In the genomic region with DNA sequence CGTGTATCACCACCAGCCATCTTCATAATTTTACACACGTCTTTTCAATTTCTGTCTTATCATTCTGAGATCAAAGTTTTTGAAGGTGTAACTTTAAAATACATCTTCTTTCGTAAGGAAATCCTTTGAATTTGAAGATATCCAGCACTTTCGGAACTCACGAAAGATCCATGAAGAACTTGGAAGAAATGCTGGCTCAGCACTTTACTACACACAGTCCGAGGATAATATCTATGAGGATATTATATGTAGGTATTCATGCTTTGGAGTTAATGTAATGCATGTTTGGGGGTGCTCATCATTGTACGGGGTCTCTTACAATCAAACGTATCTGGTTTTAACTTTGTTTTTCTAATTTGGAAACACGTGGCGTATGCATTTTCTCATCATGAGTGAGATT, we compare ENCODE assay signal across 31 mouse cellular contexts. TPM values are rescaled to one million over a fixed set of nuclear protein-coding genes. Genes with fewer than 3 reads are reported as not detected.
DNase-seq lines count a peak whose midpoint lies in the region; ATAC-seq and TF ChIP-seq lines count a peak whose summit lies in the region.
"Had no signal": no experiment of that assay in that cellular context is flagged by ENCODE, and none has a peak within 500 bp of the region (broad histone marks: within the 10 kb centered on the region; RNA-seq: fewer than 3 reads in every experiment).

No protein-coding gene starts in this region.

- WGBS in liver, embryonic 13.5 days (ENCODE audit: insufficient replicate concordance): 87% methylated on average over 10 of the region's 10 CpGs
- 90% methylated on average over 10 of the region's 10 CpGs for WGBS in liver, embryonic 14.5 days (ENCODE audit: insufficient replicate concordance)
- WGBS in liver, postnatal 0 days (ENCODE audit: insufficient replicate concordance): 89% methylated on average over 10 of the region's 10 CpGs

- H3K27ac ChIP-seq in liver, embryonic 13.5 days: peak overlapping the region; percentile 98; the same call in 1 of the 2 replicates
- H3K27ac ChIP-seq in liver, embryonic 14.5 days: no peak overlapping the region; the same call in 1 of the 2 replicates
- no peak overlapping the region for H3K27ac ChIP-seq in liver, postnatal 0 days (ENCODE audit: low read depth)
- H3K27ac ChIP-seq: embryonic facial prominence, embryonic 10.5 days; embryonic facial prominence, embryonic 13.5 days; heart, adult 2 months; hindbrain, embryonic 14.5 days; hindbrain, postnatal 0 days had no signal

- H3K9me3 ChIP-seq in erythroblast, embryonic 14.5 days (ENCODE audit: control insufficient read depth, low read length): peaks cover 5% of the 10 kb centered on the region
- no peaks in the 10 kb centered on the region for H3K9me3 ChIP-seq in liver, embryonic 13.5 days (replicated peaks)
- H3K9me3 ChIP-seq in liver, embryonic 14.5 days (ENCODE audit: control insufficient read depth, low read length): no peaks in the 10 kb centered on the region
- H3K9me3 ChIP-seq in liver, postnatal 0 days (ENCODE audit: low read length): no peaks in the 10 kb centered on the region
- H3K9me3 ChIP-seq: embryonic facial prominence, embryonic 10.5 days; embryonic facial prominence, embryonic 13.5 days; heart, embryonic 12.5 days had no signal

- no peaks in the 10 kb centered on the region for H3K27me3 ChIP-seq in erythroblast, embryonic 14.5 days (ENCODE audit: control insufficient read depth)
- no peaks in the 10 kb centered on the region for H3K27me3 ChIP-seq in liver, embryonic 13.5 days
- H3K27me3 ChIP-seq in liver, embryonic 14.5 days (ENCODE audit: control insufficient read depth, insufficient read depth, low read length): no peaks in the 10 kb centered on the region
- H3K27me3 ChIP-seq in liver, postnatal 0 days (ENCODE audit: insufficient read depth, low read length): no peaks in the 10 kb centered on the region
- H3K27me3 ChIP-seq: embryonic facial prominence, embryonic 13.5 days; heart, embryonic 12.5 days; Patski had no signal

- peaks cover 74% of the 10 kb centered on the region for H3K36me3 ChIP-seq in erythroblast, embryonic 14.5 days (ENCODE audit: control insufficient read depth)
- H3K36me3 ChIP-seq in liver, embryonic 13.5 days: peaks cover 50% of the 10 kb centered on the region
- H3K36me3 ChIP-seq in liver, embryonic 14.5 days (replicated peaks; ENCODE audit: control insufficient read depth, insufficient read depth, low read depth): peaks cover 37% of the 10 kb centered on the region
- peaks cover 13% of the 10 kb centered on the region for H3K36me3 ChIP-seq in liver, postnatal 0 days (replicated peaks; ENCODE audit: insufficient read depth, low read length)
- H3K36me3 ChIP-seq: embryonic facial prominence, embryonic 10.5 days had no signal

- no peak for TF ChIP-seq EP300 in liver, embryonic 14.5 days (IDR thresholded peaks at IDR 0.05; ENCODE audit: low read depth)
- no peak for TF ChIP-seq EP300 in liver, postnatal 0 days (IDR thresholded peaks at IDR 0.05; ENCODE audit: low read depth)

- no peak for ATAC-seq in erythroblast, adult 5-6 weeks (replicated peaks; ENCODE audit: low FRiP score, poor library complexity, severe bottlenecking)
- ATAC-seq in liver, embryonic 13.5 days (ENCODE audit: low read depth): no peak
- no peak for ATAC-seq in liver, embryonic 14.5 days (ENCODE audit: insufficient read depth)
- no peak for ATAC-seq in liver, postnatal 0 days
- ATAC-seq: forebrain, embryonic 14.5 days; hindbrain, postnatal 0 days; inflammation-experienced regulatory T-cells, adult 6 months; intestine, embryonic 16.5 days; Patski had no signal

- peaks cover 76% of the 10 kb centered on the region for H3K4me1 ChIP-seq in erythroblast, embryonic 14.5 days (ENCODE audit: control insufficient read depth)
- H3K4me1 ChIP-seq in liver, embryonic 13.5 days (replicated peaks): peaks cover 65% of the 10 kb centered on the region
- H3K4me1 ChIP-seq in liver, embryonic 14.5 days (replicated peaks; ENCODE audit: control insufficient read depth in 2 of 2, insufficient read depth in 2 of 2, low read length in 1 of 2): peaks cover 33 to 41% of the 10 kb centered on the region in 2 experiments
- peaks cover 19% of the 10 kb centered on the region for H3K4me1 ChIP-seq in liver, postnatal 0 days (ENCODE audit: insufficient read depth)

- DNase-seq in liver, embryonic 13.5 days: no peak
- DNase-seq in liver: no peak
- DNase-seq in liver, embryonic 14.5 days (ENCODE audit: low read depth in 3 of 3, low spot score in 3 of 3): no peak
- no peak for DNase-seq in liver, postnatal 0 days
- no peak for DNase-seq in natural killer cell, adult 2 months (ENCODE audit: low spot score in 2 of 2)
- DNase-seq in heart, adult 9 months (ENCODE audit: low spot score in 2 of 2): no peak
- DNase-seq: adrenal gland, adult 2 months; adrenal gland, postnatal 14 days; cerebellum, adult 11-12 months; cerebellum, adult 8-10 months; cerebellum, postnatal 10 days; cerebellum, postnatal 36 days; embryo, embryonic 11 days; gastrocnemius, postnatal 10 days; gastrocnemius, postnatal 36 days; heart, adult 2 months; heart, postnatal 14 days; heart, postnatal 4 days had no signal

- peak overlapping the region; percentile 67 for H3K4me2 ChIP-seq in liver, embryonic 13.5 days
- H3K4me2 ChIP-seq in liver, embryonic 14.5 days (ENCODE audit: low read depth): peak overlapping the region; percentile 87
- peak overlapping the region; percentile 46 for H3K4me2 ChIP-seq in liver, postnatal 0 days (ENCODE audit: low read depth, low read length)
- H3K4me2 ChIP-seq: embryonic facial prominence, embryonic 13.5 days; heart, embryonic 12.5 days; hindbrain, embryonic 14.5 days had no signal

- H3K9ac ChIP-seq in liver, embryonic 13.5 days: 0 out of 2 replicates have a peak overlapping the region, but pooled peaks have one; percentile 16
- no peak overlapping the region for H3K9ac ChIP-seq in liver, embryonic 14.5 days (replicated peaks)
- no peak overlapping the region for H3K9ac ChIP-seq in liver, postnatal 0 days (replicated peaks)
- H3K9ac ChIP-seq: embryonic facial prominence, embryonic 13.5 days; heart, embryonic 12.5 days; hindbrain, embryonic 14.5 days had no signal

- no peak for TF ChIP-seq CTCF in liver, embryonic 14.5 days (IDR thresholded peaks at IDR 0.05; ENCODE audit: low read depth)
- TF ChIP-seq CTCF in liver, postnatal 0 days (IDR thresholded peaks at IDR 0.05; ENCODE audit: low read depth): no peak

- H3K4me3 ChIP-seq in erythroblast, embryonic 14.5 days (replicated peaks): peak overlapping the region; percentile 62
- H3K4me3 ChIP-seq in liver, embryonic 13.5 days (replicated peaks): peak overlapping the region; percentile 58
- peak overlapping the region in 1 of 2 experiments; percentile 65; a peak in 2 of 4 replicates for H3K4me3 ChIP-seq in liver, embryonic 14.5 days (ENCODE audit: insufficient read depth in 1 of 2, low read depth in 2 of 2, low read length in 2 of 2)
- H3K4me3 ChIP-seq in liver, postnatal 0 days (ENCODE audit: low read depth, low read length): no peak overlapping the region
- H3K4me3 ChIP-seq: embryonic facial prominence, embryonic 10.5 days; embryonic facial prominence, embryonic 13.5 days; heart, adult 2 months; heart, embryonic 12.5 days had no signal

RNA-seq across cellular contexts. Expression of gene Dennd2c, which starts 30.7 kb away (rescaled TPM):
- 0.34 and 0.39 TPM in 2 replicates for polyA plus RNA-seq in erythroblast, embryonic 14.5 days (2012)
- 141 and 144 TPM in 2 replicates for total RNA-seq in erythroblast, adult 5-6 weeks (2015; ENCODE audit: low replicate concordance)
- total RNA-seq in erythroblast, adult 5-6 weeks (2017; ENCODE audit: low replicate concordance): 178 and 191 TPM in 2 replicates
- polyA plus RNA-seq in liver, embryonic 13.5 days (2015; fragmentation: Nextera tagmentation; extraction: Ambion mirVana): 8.6 and 9.7 TPM in 2 replicates
- polyA plus RNA-seq in liver, embryonic 14.5 days (2012; rRNA removed): 5.4 and 7.4 TPM in 2 replicates
- 6.6 and 6.9 TPM in 2 replicates for polyA plus RNA-seq in liver, embryonic 14.5 days (2014; fragmentation: Nextera tagmentation; extraction: Ambion mirVana)
- polyA plus RNA-seq in liver, postnatal 0 days (2015; fragmentation: Nextera tagmentation; extraction: Ambion mirVana): 2.7 and 2.8 TPM in 2 replicates

RNA-seq across cellular contexts. Expression of gene Bcas2, which starts 38.4 kb away (rescaled TPM):
- polyA plus RNA-seq in erythroblast, embryonic 14.5 days (2012): 24.7 and 40.9 TPM in 2 replicates
- total RNA-seq in erythroblast, adult 5-6 weeks (2015; ENCODE audit: low replicate concordance): 26.7 and 42.8 TPM in 2 replicates
- total RNA-seq in erythroblast, adult 5-6 weeks (2017; ENCODE audit: low replicate concordance): 49.1 and 54.4 TPM in 2 replicates
- polyA plus RNA-seq in liver, embryonic 13.5 days (2015; fragmentation: Nextera tagmentation; extraction: Ambion mirVana): 211 and 253 TPM in 2 replicates
- 58.1 and 104 TPM in 2 replicates for polyA plus RNA-seq in liver, embryonic 14.5 days (2012; rRNA removed)
- polyA plus RNA-seq in liver, embryonic 14.5 days (2014; fragmentation: Nextera tagmentation; extraction: Ambion mirVana): 135 and 152 TPM in 2 replicates
- 71.7 and 73.7 TPM in 2 replicates for polyA plus RNA-seq in liver, postnatal 0 days (2015; fragmentation: Nextera tagmentation; extraction: Ambion mirVana)

RNA-seq across cellular contexts. Expression of gene Ampd1, which starts 59.3 kb away (rescaled TPM):
- not detected in 2 replicates for polyA plus RNA-seq in erythroblast, embryonic 14.5 days (2012)
- total RNA-seq in erythroblast, adult 5-6 weeks (2015; ENCODE audit: low replicate concordance): not detected in 2 replicates
- total RNA-seq in erythroblast, adult 5-6 weeks (2017; ENCODE audit: low replicate concordance): 0.26 TPM in 1 of 2 replicates, not detected in the other
- 0.17 and 0.38 TPM in 2 replicates for polyA plus RNA-seq in liver, embryonic 13.5 days (2015; fragmentation: Nextera tagmentation; extraction: Ambion mirVana)
- polyA plus RNA-seq in liver, embryonic 14.5 days (2012; rRNA removed): 0.05 and 0.07 TPM in 2 replicates
- 0.06 TPM in 1 of 2 replicates, not detected in the other for polyA plus RNA-seq in liver, embryonic 14.5 days (2014; fragmentation: Nextera tagmentation; extraction: Ambion mirVana)
- 0.37 TPM in 1 of 2 replicates, not detected in the other for polyA plus RNA-seq in liver, postnatal 0 days (2015; fragmentation: Nextera tagmentation; extraction: Ambion mirVana)
- total RNA-seq: adrenal gland, adult 2 months; adrenal gland, postnatal 14 days; granulocyte monocyte progenitor cell, adult 5-6 weeks; heart, adult 2 months; heart, postnatal 14 days had no signal
- polyA plus RNA-seq: adrenal gland, adult 2 months; cortical plate, adult 2 months; embryonic facial prominence, embryonic 10.5 days; forebrain, embryonic 14.5 days; heart, embryonic 12.5 days; hindbrain, embryonic 14.5 days; hindbrain, postnatal 0 days; intestine, embryonic 16.5 days had no signal
